Mouse (Mus musculus) neural tube, embryonic 14.5 days (tissue): ENCODE measurements around the gene Pex1. TPM values are rescaled to one million over a fixed set of nuclear protein-coding genes. Genes with fewer than 3 reads are reported as not detected.
"Not testable (repeated sequence)": the region's sequence is repeated elsewhere in the genome, so short reads cannot be mapped to it uniquely, and the experiment has no call there.

Experiments used
- ATAC-seq: fragments of 200-750 bp; cut with Nextera tagmentation; 2 replicates; pipeline ENCODE4 v1.8.0; 2017; ENCODE audit warnings: low read depth, mild to moderate bottlenecking, moderate TSS enrichment, moderate library complexity
- H3K27ac ChIP-seq: fragments of 300-500 bp; sonication (generic); 2 replicates; pipeline ENCODE4 v1.5.1; 2014; ENCODE audit warnings: low read depth, mild to moderate bottlenecking, control low read depth, low read length, moderate library complexity, mixed read lengths
- H3K27me3 ChIP-seq: fragments of 300-500 bp; sonication (generic); 2 replicates; pipeline ENCODE4 v1.6.1; 2014; ENCODE audit warnings: low read length; ENCODE audit not compliant: control insufficient read depth, insufficient read depth
- H3K36me3 ChIP-seq: fragments of 300-500 bp; sonication (generic); 2 replicates; pipeline ENCODE4 v1.6.1; 2014; ENCODE audit warnings: low read length, mixed read lengths; ENCODE audit not compliant: control insufficient read depth, insufficient read depth
- H3K4me1 ChIP-seq: fragments of 300-500 bp; sonication (generic); 2 replicates; pipeline ENCODE4 v1.6.1; 2014; ENCODE audit warnings: low read length; ENCODE audit not compliant: control insufficient read depth, insufficient read depth
- H3K4me2 ChIP-seq: fragments of 300-500 bp; sonication (generic); 2 replicates; pipeline ENCODE4 v1.6.1; 2014; ENCODE audit warnings: mild to moderate bottlenecking, low read depth, low read length, control low read depth
- H3K4me3 ChIP-seq: fragments of 300-500 bp; sonication (generic); 2 replicates; pipeline ENCODE4 v1.5.1; 2014; ENCODE audit warnings: low read depth, low read length, control low read depth, mixed read lengths
- H3K9ac ChIP-seq: fragments of 300-500 bp; sonication (generic); replicated peaks from 2 replicates; pipeline ENCODE4 v1.6.1; 2014; ENCODE audit warnings: low read depth, mild to moderate bottlenecking, control low read depth, low read length, mixed read lengths
- H3K9me3 ChIP-seq: fragments of 300-500 bp; sonication (generic); 2 replicates; pipeline ENCODE4 v1.6.1; 2016; ENCODE audit warnings: low read length; ENCODE audit not compliant: control insufficient read depth
- WGBS: fragments of 180-500 bp; shearing (Covaris S2); extraction: QIAGEN DNeasy Blood & Tissue Kit; methylation state at CpG from one replicate; pipeline ENCODE4 v1.1.7; 2014; 5-methylcytosine and 5-hydroxymethylcytosine counted together
- polyA plus RNA-seq: library from polyadenylated mRNA; unstranded; fragments of >200 nt; fragmentation: Nextera tagmentation; extraction: Ambion mirVana; gene quantifications from 2 replicates; pipeline ENCODE4 v1.2.1, GENCODE M21; 2014

Gene Pex1
- polyA plus RNA-seq, 1 experiment from 2014 or later, result 25.5 TPM

DNA sequence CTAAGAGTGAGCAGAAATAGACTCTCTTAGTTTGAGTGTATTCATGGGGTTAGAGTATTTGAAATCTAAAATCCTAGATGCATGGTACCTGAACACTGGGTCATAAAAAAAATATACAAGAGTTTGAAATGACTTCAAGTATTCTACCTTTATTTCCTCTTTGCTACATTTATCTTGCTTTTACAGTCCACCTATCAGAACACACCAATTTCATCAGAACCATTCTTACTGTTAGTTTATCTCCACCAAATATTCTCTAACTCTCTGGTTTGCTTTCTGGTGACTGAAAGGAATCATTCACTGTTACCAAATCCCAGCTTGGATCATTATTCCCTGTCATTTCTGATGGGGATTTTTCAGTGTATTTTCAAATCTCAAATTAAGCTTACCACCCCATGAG lies 1.3 kb downstream of the Pex1 start:
- Histone ChIP-seq H3K27me3 (no peaks in the 10 kb centered on the region), H3K9ac (no peak overlapping the region), H3K27ac (no peak overlapping the region), H3K4me1 (peaks cover 9% of the 10 kb centered on the region; the same call in 1 of the 2 replicates), H3K36me3 (no peaks in the 10 kb centered on the region; the same call in 1 of the 2 replicates), H3K4me2 (peak overlapping the region; percentile 62), H3K4me3 (peak overlapping the region; percentile 68), H3K9me3 (no peaks in the 10 kb centered on the region)
- ATAC-seq, result no peak

DNA sequence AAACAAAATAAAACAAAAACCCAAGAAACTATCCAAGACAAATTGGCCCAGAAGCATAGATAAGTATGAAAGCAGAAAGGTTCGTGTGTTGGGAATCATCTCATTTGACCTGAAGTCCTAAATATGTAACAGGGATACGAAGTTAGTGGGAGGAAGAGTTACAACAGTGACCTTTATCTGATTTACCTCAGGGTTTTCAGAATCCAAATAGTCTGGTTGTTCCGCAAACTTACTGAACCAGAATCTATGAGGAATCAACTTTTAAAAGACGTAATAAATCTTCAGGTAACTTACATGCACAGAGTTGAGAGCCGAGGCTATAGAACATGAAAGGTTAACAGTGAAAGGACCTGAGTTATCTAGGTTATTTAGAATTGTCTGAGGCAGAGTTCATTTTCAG lies 2.9 kb downstream of the Pex1 start:
- H3K4me2 ChIP-seq, result no peak overlapping the region
- no peaks in the 10 kb centered on the region; the same call in 1 of the 2 replicates for H3K36me3 ChIP-seq
- no peak overlapping the region for H3K9ac ChIP-seq
- ATAC-seq, result no peak
- H3K9me3 ChIP-seq, result no peaks in the 10 kb centered on the region
- no peaks in the 10 kb centered on the region for H3K27me3 ChIP-seq
- 94% methylated on average over 5 of the region's 5 CpGs for WGBS
- H3K4me1 ChIP-seq, result peaks cover 9% of the 10 kb centered on the region; the same call in 1 of the 2 replicates
- H3K4me3 ChIP-seq, result no peak overlapping the region
- no peak overlapping the region for H3K27ac ChIP-seq

DNA sequence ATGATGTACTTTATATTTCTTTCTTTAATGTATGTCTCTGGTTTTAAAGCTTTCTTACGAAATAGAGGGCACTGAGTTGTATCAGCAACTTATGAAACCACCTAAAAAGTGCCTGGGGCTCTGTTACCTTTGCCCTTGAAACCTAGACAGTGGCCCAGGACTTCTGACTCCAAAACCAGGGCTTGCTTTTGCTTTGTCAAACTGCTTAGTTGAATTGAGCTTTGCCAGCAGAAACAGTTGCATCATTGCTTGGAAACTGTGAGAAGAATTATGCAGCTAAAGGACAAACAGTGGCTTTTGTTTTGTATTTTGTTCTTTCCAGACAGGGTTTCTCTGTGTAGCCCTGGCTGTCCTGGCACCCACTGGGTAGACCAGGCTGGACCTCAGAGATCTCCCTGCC lies 4.4 kb downstream of the Pex1 start:
- no peak overlapping the region for H3K4me2 ChIP-seq
- H3K4me3 ChIP-seq, result no peak overlapping the region
- 85% methylated on average over 1 of the region's 1 CpGs for WGBS
- no peaks in the 10 kb centered on the region for H3K9me3 ChIP-seq
- H3K9ac ChIP-seq, result no peak overlapping the region
- H3K4me1 ChIP-seq, result peaks cover 2% of the 10 kb centered on the region; the same call in 1 of the 2 replicates
- no peak overlapping the region for H3K27ac ChIP-seq
- H3K36me3 ChIP-seq, result 0 out of 2 replicates have a peak, but pooled peaks cover under 1% of the 10 kb centered on the region
- H3K27me3 ChIP-seq, result no peaks in the 10 kb centered on the region
- no peak for ATAC-seq

DNA sequence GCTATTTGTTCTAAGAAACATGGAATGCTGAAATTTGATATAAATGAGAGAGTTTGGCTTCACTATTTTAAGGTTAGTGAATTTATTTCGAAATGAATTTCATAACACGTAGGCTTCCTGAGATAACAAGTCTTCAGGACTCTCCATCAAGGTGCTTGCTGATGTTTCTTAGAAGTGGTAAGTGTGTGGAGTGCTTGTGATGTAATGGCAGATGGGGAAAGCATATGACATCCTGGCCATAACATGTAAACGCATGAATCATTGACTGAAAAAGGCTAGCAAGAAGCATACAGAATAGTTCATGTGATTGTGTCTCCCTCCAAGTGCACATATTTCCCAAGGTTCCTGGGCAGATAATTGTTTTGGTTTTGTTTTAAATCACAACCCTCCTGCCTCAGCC lies 4.9 kb downstream of the Pex1 start:
- Histone ChIP-seq H3K4me3 (no peak overlapping the region), H3K27me3 (no peaks in the 10 kb centered on the region), H3K36me3 (peaks cover 5% of the 10 kb centered on the region), H3K4me1 (no peaks in the 10 kb centered on the region), H3K27ac (no peak overlapping the region), H3K9me3 (no peaks in the 10 kb centered on the region), H3K9ac (no peak overlapping the region), H3K4me2 (no peak overlapping the region)
- WGBS, result 90% methylated on average over 3 of the region's 3 CpGs
- ATAC-seq, result no peak

DNA sequence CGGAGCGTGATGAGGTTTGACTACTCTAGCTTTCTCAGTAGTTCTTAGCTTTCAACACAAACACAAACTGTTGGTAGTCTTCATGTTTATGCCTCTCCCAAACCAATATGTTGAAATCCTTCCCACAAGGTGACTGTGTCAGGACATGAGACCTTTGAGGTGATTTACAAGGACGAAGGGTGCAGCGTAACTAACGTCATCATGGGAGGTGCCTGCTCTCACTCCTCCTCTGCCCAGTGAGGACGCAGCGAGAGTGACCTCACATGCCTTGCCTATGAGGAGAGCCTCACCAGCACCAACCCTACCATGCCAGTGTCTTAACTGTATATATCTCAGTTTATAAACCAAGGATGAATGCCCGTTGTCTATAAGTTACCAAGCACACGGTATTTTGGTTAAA lies 11.2 kb downstream of the Pex1 start:
- H3K36me3 ChIP-seq, result peaks cover 28% of the 10 kb centered on the region
- H3K9ac ChIP-seq, result no peak overlapping the region
- no peak overlapping the region for H3K4me3 ChIP-seq
- ATAC-seq, result no peak
- no peak overlapping the region for H3K4me2 ChIP-seq
- no peak overlapping the region for H3K27ac ChIP-seq
- WGBS, result 97% methylated on average over 9 of the region's 9 CpGs
- H3K27me3 ChIP-seq, result no peaks in the 10 kb centered on the region
- H3K9me3 ChIP-seq, result no peaks in the 10 kb centered on the region
- no peaks in the 10 kb centered on the region for H3K4me1 ChIP-seq

DNA sequence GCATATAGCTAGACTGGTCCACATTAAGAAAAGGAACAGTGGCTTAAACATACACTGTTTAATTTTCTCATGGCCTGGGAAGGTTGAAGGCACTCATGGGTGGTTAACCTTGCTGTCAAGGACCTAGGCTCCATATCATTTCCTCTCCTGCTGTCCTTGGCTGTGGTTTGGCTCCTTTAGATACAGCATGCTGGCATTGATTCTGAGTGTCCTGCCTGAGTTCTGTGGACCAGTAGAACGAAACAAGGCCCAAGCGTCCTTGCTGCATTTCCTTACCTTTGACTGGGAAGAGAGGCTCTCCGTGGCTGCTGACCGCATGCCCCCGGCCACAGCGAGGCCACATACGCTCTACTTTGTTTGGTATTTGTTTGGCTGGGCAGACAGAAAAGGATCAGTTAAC lies 13.4 kb downstream of the Pex1 start:
- no peak overlapping the region for H3K27ac ChIP-seq
- ATAC-seq, result no peak
- no peak overlapping the region for H3K9ac ChIP-seq
- 96% methylated on average over 7 of the region's 7 CpGs for WGBS
- no peak overlapping the region for H3K4me2 ChIP-seq
- H3K27me3 ChIP-seq, result no peaks in the 10 kb centered on the region
- H3K9me3 ChIP-seq, result no peaks in the 10 kb centered on the region
- no peaks in the 10 kb centered on the region for H3K4me1 ChIP-seq
- no peak overlapping the region for H3K4me3 ChIP-seq
- H3K36me3 ChIP-seq, result peaks cover 28% of the 10 kb centered on the region

DNA sequence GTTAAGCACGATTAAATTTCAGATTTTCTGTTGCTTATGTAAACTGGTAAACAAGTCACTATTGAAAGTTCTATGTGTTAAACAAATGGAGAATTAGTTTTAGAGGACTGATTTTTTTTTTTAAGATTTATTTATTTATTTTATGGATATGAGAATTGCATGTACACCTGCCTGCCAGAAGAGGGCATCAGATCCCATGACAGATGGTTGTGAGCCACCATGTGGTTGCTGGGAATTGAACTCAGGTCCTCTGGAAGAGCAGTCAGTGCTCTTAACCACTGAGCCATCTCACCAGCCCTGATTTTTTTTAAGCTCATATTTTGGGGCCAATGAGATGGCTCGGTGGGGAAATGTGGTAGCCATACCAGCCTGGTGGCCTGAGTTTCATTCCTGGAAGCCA lies 16.0 kb downstream of the Pex1 start:
- H3K9me3 ChIP-seq, H3K4me3 ChIP-seq, H3K4me1 ChIP-seq, ATAC-seq, H3K9ac ChIP-seq, H3K27me3 ChIP-seq, H3K27ac ChIP-seq, H3K4me2 ChIP-seq: not testable (repeated sequence)
- WGBS, result 98% methylated on average over 2 of the region's 2 CpGs
- peaks cover 14% of the 10 kb centered on the region; the same call in 1 of the 2 replicates for H3K36me3 ChIP-seq

DNA sequence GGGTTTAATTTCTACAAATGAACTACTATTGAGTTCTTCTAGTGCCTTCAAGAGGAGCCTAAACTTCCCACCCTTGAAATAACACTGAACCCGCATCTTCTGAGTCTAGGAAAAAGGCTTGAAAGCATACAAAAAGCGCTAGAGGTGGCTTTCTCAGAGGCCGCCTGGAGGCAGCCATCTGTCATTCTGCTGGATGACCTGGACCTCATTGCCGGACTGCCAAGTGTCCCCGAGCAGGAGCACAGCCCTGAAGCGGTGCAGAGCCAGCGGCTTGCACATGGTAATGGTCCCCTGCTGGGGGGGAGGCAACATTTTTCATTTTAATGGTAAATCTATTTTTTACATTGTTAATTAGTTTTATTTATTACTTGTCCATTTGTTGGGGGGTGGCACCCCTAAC lies 24.6 kb downstream of the Pex1 start:
- no peak overlapping the region for H3K9ac ChIP-seq
- no peak overlapping the region for H3K4me2 ChIP-seq
- H3K36me3 ChIP-seq, result peaks cover 37% of the 10 kb centered on the region
- no peak for ATAC-seq
- H3K27ac ChIP-seq, result no peak overlapping the region
- no peaks in the 10 kb centered on the region for H3K4me1 ChIP-seq
- no peak overlapping the region for H3K4me3 ChIP-seq
- 79% methylated on average over 7 of the region's 7 CpGs for WGBS
- no peaks in the 10 kb centered on the region for H3K27me3 ChIP-seq
- H3K9me3 ChIP-seq, result no peaks in the 10 kb centered on the region

DNA sequence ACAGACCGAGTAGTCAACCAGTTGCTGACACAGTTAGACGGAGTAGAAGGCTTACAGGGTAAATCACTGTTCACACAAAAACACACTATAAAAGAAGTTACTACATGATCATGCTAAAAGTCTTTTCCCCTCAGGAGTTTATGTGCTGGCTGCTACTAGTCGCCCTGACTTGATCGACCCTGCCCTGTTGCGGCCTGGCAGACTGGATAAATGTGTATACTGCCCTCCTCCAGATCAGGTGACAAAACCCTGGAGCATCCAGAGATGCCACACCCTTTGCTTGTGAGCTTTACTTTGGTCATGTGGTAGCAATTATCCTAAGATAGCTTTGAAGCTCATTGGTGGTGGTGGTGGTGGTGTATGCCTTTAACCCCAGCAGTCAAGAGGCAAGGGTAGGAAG lies 34.2 kb downstream of the Pex1 start:
- Histone ChIP-seq H3K27me3 (no peaks in the 10 kb centered on the region), H3K27ac (no peak overlapping the region), H3K4me3 (no peak overlapping the region), H3K9ac (no peak overlapping the region), H3K36me3 (peaks cover 23% of the 10 kb centered on the region), H3K4me2 (no peak overlapping the region), H3K9me3 (no peaks in the 10 kb centered on the region), H3K4me1 (no peaks in the 10 kb centered on the region)
- no peak for ATAC-seq
- WGBS, result 95% methylated on average over 5 of the region's 5 CpGs
